Mouse (Mus musculus) ES-E14 (cell line): ENCODE measurements around the gene Vipas39. TPM values are rescaled to one million over a fixed set of nuclear protein-coding genes. Genes with fewer than 3 reads are reported as not detected.

Experiments
- DNase-seq: peaks from one replicate; pipeline ENCODE4 v3.0.0-alpha.2; 2013; ENCODE audit warnings: low read depth, low spot score
- H3K27ac ChIP-seq: 2 replicates; pipeline ENCODE4 v1.5.1; 2012; ENCODE audit warnings: low read depth, mild to moderate bottlenecking, low read length, moderate library complexity, mixed read lengths; ENCODE audit not compliant: poor library complexity, insufficient read depth, severe bottlenecking
- H3K36me3 ChIP-seq: 2 replicates; pipeline ENCODE4 v1.6.1; 2012; ENCODE audit warnings: mild to moderate bottlenecking, low read length, moderate library complexity, mixed read lengths; ENCODE audit not compliant: control insufficient read depth, poor library complexity, insufficient read depth, severe bottlenecking
- H3K4me1 ChIP-seq, 2 experiments: fragments of 150-350 bp in 1 of 2; sonication (generic) in 1 of 2; 2 replicates each; pipeline ENCODE4 v1.6.1; 2012; ENCODE audit warnings: low read length in 2 of 2, mild to moderate bottlenecking in 1 of 2, mixed read lengths in 1 of 2; ENCODE audit not compliant: control insufficient read depth in 2 of 2, insufficient read depth in 2 of 2, poor library complexity in 1 of 2
- H3K4me3 ChIP-seq, 2 experiments: fragments of 150-350 bp in 1 of 2; sonication (generic) in 1 of 2; 2 replicates each; pipeline ENCODE4 v1.5.1; 2012; ENCODE audit warnings: low read length in 2 of 2, low read depth in 1 of 2, mild to moderate bottlenecking in 1 of 2, mixed read lengths in 1 of 2; ENCODE audit not compliant: insufficient read depth in 1 of 2, poor library complexity in 1 of 2, severe bottlenecking in 1 of 2
- H3K9ac ChIP-seq: 2 replicates; pipeline ENCODE4 v1.6.1; 2012; ENCODE audit warnings: low read depth, mild to moderate bottlenecking, low read length, mixed read lengths; ENCODE audit not compliant: poor library complexity, insufficient read depth, severe bottlenecking
- H3K9me3 ChIP-seq: fragments of 150-350 bp; sonication (generic); 2 replicates; pipeline ENCODE4 v1.6.1; 2012; ENCODE audit warnings: low read depth, mild to moderate bottlenecking, low read length; ENCODE audit not compliant: control insufficient read depth, insufficient read depth
- CHD2 ChIP-seq: IDR thresholded peaks from 2 replicates; pipeline ENCODE4 v1.6.1; 2014; ENCODE audit warnings: mild to moderate bottlenecking, low read depth, low read length, inconsistent platforms
- HCFC1 ChIP-seq: IDR thresholded peaks from 2 replicates; pipeline ENCODE4 v1.6.1; 2012; ENCODE audit warnings: low read length, inconsistent platforms, borderline replicate concordance; ENCODE audit not compliant: insufficient read depth
- MAFK ChIP-seq: IDR thresholded peaks from 2 replicates; pipeline ENCODE4 v1.6.1; 2014; ENCODE audit warnings: mild to moderate bottlenecking, low read depth, low read length, inconsistent platforms; ENCODE audit not compliant: insufficient read depth
- ZC3H11A ChIP-seq: IDR thresholded peaks from 2 replicates; pipeline ENCODE4 v1.6.1; 2012; ENCODE audit warnings: low read depth, mild to moderate bottlenecking, inconsistent platforms, low read length, borderline replicate concordance
- ZNF384 ChIP-seq: IDR thresholded peaks from 2 replicates; pipeline ENCODE4 v1.6.1; 2012; ENCODE audit warnings: low read depth, low read length, inconsistent platforms
- in situ Hi-C, 2 experiments: fragments of 600-800 bp; cut with MboI; formaldehyde crosslinking; loops; one replicate each; pipeline ENCODE4 v1.15.1; 2025; ENCODE audit warnings: low sequenced_read_pairs in 2 of 2, inconsistent platforms in 1 of 2; ENCODE audit not compliant: unreplicated experiment in 2 of 2
- total RNA-seq: library from RNA; depleted of rRNA; stranded (reverse); fragments of 300-350 nt; gene quantifications from 2 replicates; pipeline ENCODE4 v1.2.3, GENCODE M21; 2012

Vipas39 gene
- total RNA-seq, 1 experiment: 36.3 TPM

- DNase-seq: no peak
- 0 out of 4 replicates have a peak, but pooled peaks cover 0 to 3% of the 10 kb centered on the region in 2 experiments for H3K4me1 ChIP-seq
- TF ChIP-seq ZNF384 (peak; percentile 67; the same call in 1 of the 2 replicates), MAFK (no peak)
- in situ Hi-C loops: no loop called here
- no peaks in the 10 kb centered on the region for H3K36me3 ChIP-seq
- H3K4me3 ChIP-seq: no peak overlapping the region
- no peaks in the 10 kb centered on the region for H3K9me3 ChIP-seq
- no peak overlapping the region for H3K27ac ChIP-seq
- H3K9ac ChIP-seq: no peak overlapping the region
Measured at GRCm38 (mm10) chr12:87301189-87301588, 35.1 kb upstream of the Vipas39 start.

- H3K9me3 ChIP-seq: no peaks in the 10 kb centered on the region
- H3K9ac ChIP-seq: peak overlapping the region; percentile 66
- H3K27ac ChIP-seq: no peak overlapping the region
- H3K4me3 ChIP-seq: peak overlapping the region; percentile 80 to 98
- DNase-seq: no peak
- in situ Hi-C loops: no loop called here
- 0 out of 4 replicates have a peak, but pooled peaks cover 0 to 3% of the 10 kb centered on the region in 2 experiments for H3K4me1 ChIP-seq
- no peaks in the 10 kb centered on the region for H3K36me3 ChIP-seq
- no peak for TF ChIP-seq ZNF384
- TF ChIP-seq MAFK: no peak
- no peak for TF ChIP-seq CHD2
- TF ChIP-seq HCFC1: no peak
- no peak for TF ChIP-seq ZC3H11A
Measured at GRCm38 (mm10) chr12:87300441-87300690, 34.3 kb upstream of the Vipas39 start.

- DNase-seq: no peak
- Histone ChIP-seq H3K4me3 (peak within 1 kb of the TSS; percentile 80 to 98), H3K4me1 (0 out of 4 replicates have a peak, but pooled peaks cover 0 to 3% of the 10 kb centered on the region in 2 experiments), H3K9ac (peak within 1 kb of the TSS; percentile 66), H3K9me3 (no peaks in the 10 kb centered on the region), H3K36me3 (no peaks in the 10 kb centered on the region), H3K27ac (no peak within 1 kb of the TSS)
- in situ Hi-C loops: no loop called here
- TF ChIP-seq MAFK (no peak), HCFC1 (no peak), ZC3H11A (no peak), ZNF384 (no peak), CHD2 (0 out of 2 replicates have a peak, but pooled peaks have one; percentile 35)
Measured at GRCm38 (mm10) chr12:87299657-87300440, 33.8 kb upstream of the Vipas39 start, which contains the start of gene Ism2. Gene Ism2, minus strand, starts transcription at chr12:87299705.

- Histone ChIP-seq H3K27ac (no peak overlapping the region), H3K9me3 (no peaks in the 10 kb centered on the region), H3K9ac (peak overlapping the region; percentile 66), H3K36me3 (no peaks in the 10 kb centered on the region), H3K4me3 (peak overlapping the region; percentile 80 to 98), H3K4me1 (peaks cover 0 to 3% of the 10 kb centered on the region in 2 experiments; a peak in 1 of 4 replicates)
- DNase-seq: no peak
- in situ Hi-C loops: no loop called here
- TF ChIP-seq ZC3H11A (no peak), ZNF384 (no peak), MAFK (no peak), HCFC1 (no peak), CHD2 (no peak)
Measured at GRCm38 (mm10) chr12:87299037-87299656, 33.1 kb upstream of the Vipas39 start.
